Mouse (Mus musculus): ENCODE data around the gene Zbtb38. TPM values are rescaled to one million over a fixed set of nuclear protein-coding genes. Genes with fewer than 3 reads are reported as not detected.
"Not testable (repeated sequence)": the region's sequence is repeated elsewhere in the genome, so short reads cannot be mapped to it uniquely, and the experiment has no call there.

Zbtb38 gene
- total and polyA plus RNA-seq, 3 experiments, result 9.0 to 43.5 (median 42.3) TPM

DNA sequence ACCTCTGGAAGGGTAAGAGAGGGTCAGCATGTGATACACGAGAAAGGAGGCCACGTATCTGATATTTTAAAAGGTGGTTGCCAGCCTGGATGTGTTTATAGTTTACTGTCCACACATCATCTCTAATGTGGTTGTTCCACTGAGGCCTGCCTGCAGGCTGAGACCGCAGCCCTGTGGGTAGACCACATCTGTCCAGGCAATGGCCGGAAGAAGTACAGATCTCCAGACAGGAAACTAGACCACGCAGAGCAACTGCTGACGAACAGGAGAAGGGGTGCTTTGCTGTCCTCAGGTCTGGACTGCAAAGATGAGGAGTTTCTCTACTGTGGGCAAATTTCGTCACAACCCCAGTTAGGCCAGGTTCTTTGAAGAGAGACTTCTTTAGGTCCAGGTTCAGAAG is 101.8 kb downstream of the Zbtb38 start:
- no peak for TF ChIP-seq POLR2A (IDR thresholded peaks at IDR 0.05; ENCODE audit: insufficient read depth, low read depth, low read length)
- no peak for TF ChIP-seq CTCF (IDR thresholded peaks at IDR 0.05)
- TF ChIP-seq EP300 (IDR thresholded peaks at IDR 0.05; ENCODE audit: insufficient read depth, low read depth, low read length), result no peak
- intact Hi-C loops (cut with DNase I), result no loop called here
- 69% methylated on average over 7 of the region's 7 CpGs for WGBS

DNA sequence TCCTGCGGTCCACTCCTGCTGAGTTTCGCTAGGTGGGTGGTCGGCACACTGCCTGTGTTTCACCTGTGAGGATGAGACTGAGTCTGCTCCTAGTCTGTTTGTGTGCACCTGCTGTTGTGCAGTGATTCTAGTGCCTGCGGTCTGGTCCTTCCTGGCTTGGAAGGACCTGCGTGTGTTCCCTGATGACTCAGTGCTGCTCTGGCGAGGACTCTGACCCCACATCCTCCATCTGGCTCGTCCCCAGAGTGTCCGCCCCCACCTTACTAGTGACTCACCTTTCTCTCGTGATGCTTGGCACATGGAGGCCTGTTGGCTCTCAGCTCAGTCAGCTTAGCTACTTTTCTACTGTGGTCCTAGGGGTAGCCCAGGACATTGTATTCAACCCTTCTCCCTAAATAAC is 102.7 kb downstream of the Zbtb38 start:
- intact Hi-C loops (cut with DNase I), result no loop called here
- 49% methylated on average over 9 of the region's 9 CpGs for WGBS
- no peaks in the 10 kb centered on the region for H3K27me3 ChIP-seq (ENCODE audit: control insufficient read depth, insufficient read depth, low read length)

More for the DNA sequence above, 101.8 kb downstream of the Zbtb38 start:
- no peak for DNase-seq
- no peaks in the 10 kb centered on the region for H3K79me2 ChIP-seq (replicated peaks; ENCODE audit: control insufficient read depth, insufficient read depth, low read length)
- no peak overlapping the region for H3K4me3 ChIP-seq
- no peaks in the 10 kb centered on the region for H3K27me3 ChIP-seq (ENCODE audit: control insufficient read depth, insufficient read depth, low read length)
- no peaks in the 10 kb centered on the region for H3K36me3 ChIP-seq (ENCODE audit: control insufficient read depth, insufficient read depth, low read length)
- no peak overlapping the region for H3K27ac ChIP-seq
- H3K9ac ChIP-seq (ENCODE audit: low read depth, low read length), result no peak overlapping the region
- no peaks in the 10 kb centered on the region for H3K4me1 ChIP-seq (ENCODE audit: control insufficient read depth, insufficient read depth, low read length)

DNA sequence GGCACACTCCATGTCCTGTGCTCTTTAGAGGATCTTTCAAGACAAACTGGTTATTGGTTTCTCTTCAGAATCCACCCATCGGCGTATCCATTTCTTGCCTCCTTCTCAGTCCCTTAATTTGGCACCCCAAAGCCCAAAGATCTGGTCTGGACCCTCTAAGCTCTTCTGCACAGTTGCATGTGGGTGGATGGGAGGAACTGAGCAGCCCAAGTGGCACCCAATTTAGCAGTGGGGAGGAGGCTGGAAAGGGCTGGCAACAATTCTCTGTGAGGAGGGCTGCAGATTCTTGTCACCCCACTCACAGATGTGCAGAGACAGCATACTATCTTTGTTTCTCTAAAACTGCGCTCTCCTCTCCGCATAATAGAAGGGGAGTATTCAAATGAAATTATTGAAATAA is 103.3 kb downstream of the Zbtb38 start:
- Histone ChIP-seq H3K27me3 (ENCODE audit: control insufficient read depth, insufficient read depth, low read length) (no peaks in the 10 kb centered on the region), H3K4me3 (no peak overlapping the region), H3K36me3 (ENCODE audit: control insufficient read depth, insufficient read depth, low read length) (no peaks in the 10 kb centered on the region), H3K79me2 (replicated peaks; ENCODE audit: control insufficient read depth, insufficient read depth, low read length) (no peaks in the 10 kb centered on the region), H3K27ac (no peak overlapping the region), H3K9ac (ENCODE audit: low read depth, low read length) (no peak overlapping the region), H3K4me1 (ENCODE audit: control insufficient read depth, insufficient read depth, low read length) (no peaks in the 10 kb centered on the region)
- TF ChIP-seq CTCF (IDR thresholded peaks at IDR 0.05) (no peak), EP300 (IDR thresholded peaks at IDR 0.05; ENCODE audit: insufficient read depth, low read depth, low read length) (no peak), POLR2A (IDR thresholded peaks at IDR 0.05; ENCODE audit: insufficient read depth, low read depth, low read length) (no peak)
- 93% methylated on average over 4 of the region's 4 CpGs for WGBS
- intact Hi-C loops (cut with DNase I), result no loop called here
- DNase-seq, result no peak

More for the DNA sequence above, 102.7 kb downstream of the Zbtb38 start:
- H3K27ac ChIP-seq, result no peak overlapping the region
- no peak for TF ChIP-seq POLR2A (IDR thresholded peaks at IDR 0.05; ENCODE audit: insufficient read depth, low read depth, low read length)
- no peak for TF ChIP-seq EP300 (IDR thresholded peaks at IDR 0.05; ENCODE audit: insufficient read depth, low read depth, low read length)
- TF ChIP-seq CTCF (IDR thresholded peaks at IDR 0.05), result no peak
- no peaks in the 10 kb centered on the region for H3K36me3 ChIP-seq (ENCODE audit: control insufficient read depth, insufficient read depth, low read length)
- no peak overlapping the region for H3K9ac ChIP-seq (ENCODE audit: low read depth, low read length)
- no peaks in the 10 kb centered on the region for H3K4me1 ChIP-seq (ENCODE audit: control insufficient read depth, insufficient read depth, low read length)
- no peak overlapping the region for H3K4me3 ChIP-seq
- no peaks in the 10 kb centered on the region for H3K79me2 ChIP-seq (replicated peaks; ENCODE audit: control insufficient read depth, insufficient read depth, low read length)
- no peak for DNase-seq

DNA sequence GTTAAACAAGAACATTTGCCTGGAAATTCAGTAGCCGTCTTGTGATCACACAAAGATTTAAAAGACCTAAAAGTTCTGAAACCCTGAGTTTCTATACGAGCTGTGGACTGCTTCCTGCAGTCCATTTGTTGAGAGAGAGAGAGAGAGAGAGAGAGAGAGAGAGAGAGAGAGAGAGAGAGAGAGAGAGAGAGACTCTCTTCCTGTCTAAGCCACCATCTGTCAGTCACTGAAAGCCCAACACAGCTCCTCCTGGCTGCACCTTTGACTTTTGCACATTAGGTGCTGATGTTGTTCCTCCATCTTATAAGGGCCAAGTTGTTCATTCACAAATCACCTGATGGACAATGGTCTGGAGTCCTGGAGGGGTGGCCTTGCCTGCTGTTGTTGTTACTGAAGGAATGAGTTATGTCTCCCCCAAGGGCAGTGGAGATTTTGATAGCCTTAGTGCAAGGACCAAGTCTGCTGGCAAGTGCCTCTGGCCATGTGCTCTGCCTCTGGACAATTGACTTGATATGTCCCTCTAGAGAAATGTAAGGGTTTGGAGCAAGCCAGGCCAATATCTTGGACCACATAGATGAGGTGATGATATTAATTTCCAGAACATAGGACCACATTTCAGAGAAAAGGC is 105.8 kb downstream of the Zbtb38 start:
- 56% methylated on average over 2 of the region's 2 CpGs for WGBS
- no peaks in the 10 kb centered on the region for H3K79me2 ChIP-seq (replicated peaks; ENCODE audit: control insufficient read depth, insufficient read depth, low read length)
- no peak overlapping the region for H3K27ac ChIP-seq
- intact Hi-C loops (cut with DNase I), result no loop called here
- H3K9ac ChIP-seq (ENCODE audit: low read depth, low read length), result no peak overlapping the region
- no peaks in the 10 kb centered on the region for H3K27me3 ChIP-seq (ENCODE audit: control insufficient read depth, insufficient read depth, low read length)
- no peaks in the 10 kb centered on the region for H3K4me1 ChIP-seq (ENCODE audit: control insufficient read depth, insufficient read depth, low read length)
- no peaks in the 10 kb centered on the region for H3K36me3 ChIP-seq (ENCODE audit: control insufficient read depth, insufficient read depth, low read length)
- H3K4me3 ChIP-seq, result no peak overlapping the region
- no peak for DNase-seq
- TF ChIP-seq CTCF (IDR thresholded peaks at IDR 0.05) (no peak), POLR2A (IDR thresholded peaks at IDR 0.05; ENCODE audit: insufficient read depth, low read depth, low read length) (no peak), EP300 (IDR thresholded peaks at IDR 0.05; ENCODE audit: insufficient read depth, low read depth, low read length) (no peak)

DNA sequence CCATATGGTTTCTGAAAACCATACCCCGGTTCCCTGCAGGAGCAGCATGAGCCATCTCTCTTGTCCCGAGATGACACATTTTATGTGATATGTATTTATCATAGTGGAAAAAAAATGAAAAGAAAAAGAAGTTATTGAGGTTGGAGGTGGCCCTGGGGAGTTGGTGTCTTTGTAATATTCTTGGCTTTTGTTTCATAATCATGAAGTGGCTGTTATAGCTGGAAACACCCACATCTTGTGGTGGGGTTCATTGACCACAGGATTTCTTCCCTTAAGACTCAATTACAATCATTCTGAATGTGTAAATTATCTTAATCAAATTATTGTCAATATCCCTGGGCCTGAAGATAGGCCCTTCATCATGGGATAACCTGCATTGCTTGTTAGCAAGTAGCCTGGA is 107.8 kb downstream of the Zbtb38 start:
- 83% methylated on average over 2 of the region's 2 CpGs for WGBS
- Histone ChIP-seq H3K4me1 (ENCODE audit: control insufficient read depth, insufficient read depth, low read length) (no peaks in the 10 kb centered on the region), H3K36me3 (ENCODE audit: control insufficient read depth, insufficient read depth, low read length) (no peaks in the 10 kb centered on the region), H3K9ac (ENCODE audit: low read depth, low read length) (no peak overlapping the region), H3K27ac (no peak overlapping the region), H3K4me3 (no peak overlapping the region), H3K79me2 (replicated peaks; ENCODE audit: control insufficient read depth, insufficient read depth, low read length) (no peaks in the 10 kb centered on the region), H3K27me3 (ENCODE audit: control insufficient read depth, insufficient read depth, low read length) (no peaks in the 10 kb centered on the region)
- intact Hi-C loops (cut with DNase I), result no loop called here
- DNase-seq, result no peak
- no peak for TF ChIP-seq CTCF (IDR thresholded peaks at IDR 0.05)
- TF ChIP-seq EP300 (IDR thresholded peaks at IDR 0.05; ENCODE audit: insufficient read depth, low read depth, low read length), result no peak
- no peak for TF ChIP-seq POLR2A (IDR thresholded peaks at IDR 0.05; ENCODE audit: insufficient read depth, low read depth, low read length)

DNA sequence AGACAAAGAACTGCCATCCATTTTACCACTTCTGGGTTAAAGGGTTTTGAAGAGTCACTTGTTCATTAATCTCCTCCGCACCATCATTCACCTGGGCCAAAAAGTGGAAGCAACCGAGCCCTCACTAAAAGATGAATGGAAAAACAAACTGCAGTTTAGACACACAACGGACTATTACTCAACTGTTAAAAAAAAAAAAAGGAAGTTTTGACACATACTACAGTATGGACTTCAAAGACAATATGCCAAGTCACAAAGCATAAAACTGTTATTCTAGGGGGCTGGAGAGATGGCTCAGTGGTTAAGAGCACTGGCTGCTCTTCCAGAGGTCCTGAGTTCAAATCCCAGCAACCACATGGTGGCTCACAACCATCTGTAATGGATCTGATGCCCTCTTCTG is 108.6 kb downstream of the Zbtb38 start:
- 80% methylated on average over 3 of the region's 3 CpGs for WGBS
- H3K27ac ChIP-seq; intact Hi-C loops (cut with DNase I); H3K9ac ChIP-seq (ENCODE audit: low read depth, low read length); H3K79me2 ChIP-seq (replicated peaks; ENCODE audit: control insufficient read depth, insufficient read depth, low read length); H3K36me3 ChIP-seq (ENCODE audit: control insufficient read depth, insufficient read depth, low read length); H3K4me1 ChIP-seq (ENCODE audit: control insufficient read depth, insufficient read depth, low read length); DNase-seq; H3K27me3 ChIP-seq (ENCODE audit: control insufficient read depth, insufficient read depth, low read length); H3K4me3 ChIP-seq: not testable (repeated sequence)

All from heart, adult 2 months (tissue).